Mouse (Mus musculus) splenic B cell, adult 2 months (primary cell): ENCODE results near the gene Cnga1.

Experiments used
- DNase-seq: peaks from one replicate; pipeline ENCODE4 v3.0.0-alpha.2; 2011; ENCODE audit warnings: low read depth, low spot score
- H3K27me3 ChIP-seq: 2 replicates; pipeline ENCODE4 v1.6.1; 2012; ENCODE audit warnings: mild to moderate bottlenecking, low read length, moderate library complexity, mixed read lengths; ENCODE audit not compliant: control insufficient read depth, poor library complexity, insufficient read depth, severe bottlenecking
- H3K36me3 ChIP-seq: 2 replicates; pipeline ENCODE4 v1.6.1; 2012; ENCODE audit warnings: mild to moderate bottlenecking, low read length, moderate library complexity, mixed read lengths; ENCODE audit not compliant: control insufficient read depth, poor library complexity, insufficient read depth, severe bottlenecking

Cnga1 gene

GRCm38 (mm10) chr5:72644175-72644574, at the start of gene Cnga1:
Gene Cnga1, minus strand, starts transcription at chr5:72644275.
- DNase-seq: no peak
- Histone ChIP-seq H3K36me3 (no peaks in the 10 kb centered on the region), H3K27me3 (no peaks in the 10 kb centered on the region)

- Histone ChIP-seq H3K36me3 (no peaks in the 10 kb centered on the region), H3K27me3 (no peaks in the 10 kb centered on the region)
- DNase-seq: no peak
Measured at GRCm38 (mm10) chr5:72690516-72690915, 46.4 kb upstream of the Cnga1 start.

GRCm38 (mm10) chr5:72689556-72689955, 45.5 kb upstream of the Cnga1 start:
- no peaks in the 10 kb centered on the region for H3K36me3 ChIP-seq
- H3K27me3 ChIP-seq: no peaks in the 10 kb centered on the region
- no peak for DNase-seq

- no peak for DNase-seq
- Histone ChIP-seq H3K27me3 (no peaks in the 10 kb centered on the region), H3K36me3 (no peaks in the 10 kb centered on the region)
Measured at GRCm38 (mm10) chr5:72681451-72681850, 37.4 kb upstream of the Cnga1 start.

GRCm38 (mm10) chr5:72674994-72675542, 31.0 kb upstream of the Cnga1 start:
- DNase-seq: no peak
- H3K27me3 ChIP-seq: no peaks in the 10 kb centered on the region

GRCm38 (mm10) chr5:72671017-72671699, 27.1 kb upstream of the Cnga1 start:
- DNase-seq: no peak
- H3K36me3 ChIP-seq: no peaks in the 10 kb centered on the region
- H3K27me3 ChIP-seq: no peaks in the 10 kb centered on the region

More at GRCm38 (mm10) chr5:72674994-72675542, 31.0 kb upstream of the Cnga1 start:
- no peaks in the 10 kb centered on the region for H3K36me3 ChIP-seq

- DNase-seq: no peak
- Histone ChIP-seq H3K36me3 (no peaks in the 10 kb centered on the region), H3K27me3 (no peaks in the 10 kb centered on the region)
Measured at GRCm38 (mm10) chr5:72668351-72668750, 24.3 kb upstream of the Cnga1 start.

- Histone ChIP-seq H3K36me3 (no peaks in the 10 kb centered on the region), H3K27me3 (no peaks in the 10 kb centered on the region)
- DNase-seq: no peak
Measured at GRCm38 (mm10) chr5:72666428-72666827, 22.4 kb upstream of the Cnga1 start.

- DNase-seq: peak; percentile 75
- Histone ChIP-seq H3K36me3 (no peaks in the 10 kb centered on the region), H3K27me3 (no peaks in the 10 kb centered on the region)
Measured at GRCm38 (mm10) chr5:72665281-72665680, 21.2 kb upstream of the Cnga1 start.

GRCm38 (mm10) chr5:72664854-72665253, 20.8 kb upstream of the Cnga1 start:
- no peak for DNase-seq
- no peaks in the 10 kb centered on the region for H3K36me3 ChIP-seq
- H3K27me3 ChIP-seq: no peaks in the 10 kb centered on the region

- no peak for DNase-seq
- no peaks in the 10 kb centered on the region for H3K27me3 ChIP-seq
- H3K36me3 ChIP-seq: no peaks in the 10 kb centered on the region
Measured at GRCm38 (mm10) chr5:72664126-72664525, 20.1 kb upstream of the Cnga1 start.

GRCm38 (mm10) chr5:72661051-72661781, 17.1 kb upstream of the Cnga1 start:
- DNase-seq: no peak
- no peaks in the 10 kb centered on the region for H3K27me3 ChIP-seq
- H3K36me3 ChIP-seq: no peaks in the 10 kb centered on the region

GRCm38 (mm10) chr5:72658375-72658774, 14.3 kb upstream of the Cnga1 start:
- DNase-seq: no peak
- Histone ChIP-seq H3K27me3 (no peaks in the 10 kb centered on the region), H3K36me3 (no peaks in the 10 kb centered on the region)

- no peak for DNase-seq
- Histone ChIP-seq H3K36me3 (no peaks in the 10 kb centered on the region), H3K27me3 (no peaks in the 10 kb centered on the region)
Measured at GRCm38 (mm10) chr5:72656270-72656791, 12.3 kb upstream of the Cnga1 start.

GRCm38 (mm10) chr5:72653068-72653674, 9.1 kb upstream of the Cnga1 start:
- Histone ChIP-seq H3K36me3 (no peaks in the 10 kb centered on the region), H3K27me3 (no peaks in the 10 kb centered on the region)
- DNase-seq: no peak
